Mouse (Mus musculus): ENCODE data around the gene Nkx2-3.

- TF ChIP-seq GATA1 (IDR thresholded peaks at IDR 0.05; ENCODE audit: borderline replicate concordance, low read length) (no peak), FLI1 (IDR thresholded peaks at IDR 0.05; ENCODE audit: low read length) (no peak)
These were observed 36.2 kb downstream of the Nkx2-3 start for GRCm38 (mm10) chr19:43648343-43648742.
